Comparison of ENCODE assay signal across 10 mouse cellular contexts in the genomic region with DNA sequence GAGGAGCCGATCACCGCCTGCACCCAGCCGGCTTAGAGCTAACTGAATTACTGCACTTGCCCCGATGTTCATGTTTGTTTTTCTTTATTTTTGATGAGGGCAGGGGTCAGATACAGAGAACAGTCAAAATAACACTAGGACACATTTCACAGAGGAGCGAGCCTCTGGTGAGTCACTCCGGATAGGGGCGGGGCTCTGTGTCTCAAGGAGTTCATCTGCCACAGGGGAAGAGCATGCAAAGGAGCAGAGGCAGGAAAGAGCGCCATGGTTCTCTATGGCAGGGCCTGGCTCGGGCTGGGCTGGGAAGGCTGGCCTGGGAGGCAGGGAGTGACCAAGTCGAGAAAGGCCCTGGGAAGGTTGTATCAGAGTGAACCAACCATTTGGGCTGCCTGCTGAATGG.
DNase-seq lines count a peak whose midpoint lies in the region; ATAC-seq and TF ChIP-seq lines count a peak whose summit lies in the region.
"Had no signal": no experiment of that assay in that cellular context is flagged by ENCODE, and none has a peak within 500 bp of the region (broad histone marks: within the 10 kb centered on the region; RNA-seq: fewer than 3 reads in every experiment).

No protein-coding gene starts in this region.

- no peak overlapping the region for H3K9ac ChIP-seq in liver, embryonic 11.5 days (ENCODE audit: low read depth, low read length)
- H3K9ac ChIP-seq in intestine, embryonic 14.5 days (ENCODE audit: low read length): no peak overlapping the region
- H3K9ac ChIP-seq in stomach, embryonic 16.5 days (ENCODE audit: low read length): no peak overlapping the region
- no peak overlapping the region for H3K9ac ChIP-seq in hindbrain, postnatal 0 days (replicated peaks; ENCODE audit: low read length)
- H3K9ac ChIP-seq: midbrain, embryonic 15.5 days had no signal

- 0 out of 2 replicates have a peak, but pooled peaks cover 2% of the 10 kb centered on the region for H3K4me1 ChIP-seq in liver, embryonic 11.5 days (replicated peaks; ENCODE audit: control insufficient read depth, insufficient read depth, low read length)
- H3K4me1 ChIP-seq in intestine, embryonic 14.5 days (replicated peaks; ENCODE audit: control insufficient read depth, insufficient read depth, low read length): 0 out of 2 replicates have a peak, but pooled peaks cover 4% of the 10 kb centered on the region
- peaks cover 2% of the 10 kb centered on the region for H3K4me1 ChIP-seq in stomach, embryonic 16.5 days (ENCODE audit: control insufficient read depth, insufficient read depth, low read length)
- no peaks in the 10 kb centered on the region for H3K4me1 ChIP-seq in hindbrain, postnatal 0 days (ENCODE audit: insufficient read depth, low read length)
- H3K4me1 ChIP-seq: midbrain, embryonic 15.5 days had no signal

- no peaks in the 10 kb centered on the region for H3K36me3 ChIP-seq in liver, embryonic 11.5 days (ENCODE audit: control insufficient read depth, insufficient read depth, low read length)
- no peaks in the 10 kb centered on the region for H3K36me3 ChIP-seq in intestine, embryonic 14.5 days (ENCODE audit: control insufficient read depth, insufficient read depth, low read length)
- H3K36me3 ChIP-seq in stomach, embryonic 16.5 days (ENCODE audit: control insufficient read depth, insufficient read depth, low read length): no peaks in the 10 kb centered on the region
- H3K36me3 ChIP-seq in hindbrain, postnatal 0 days (ENCODE audit: insufficient read depth, low read length): no peaks in the 10 kb centered on the region
- H3K36me3 ChIP-seq: midbrain, embryonic 15.5 days had no signal

- no peak overlapping the region for H3K27ac ChIP-seq in liver, embryonic 11.5 days (ENCODE audit: low read depth, low read length)
- H3K27ac ChIP-seq in intestine, embryonic 14.5 days (ENCODE audit: low read depth): no peak overlapping the region
- H3K27ac ChIP-seq in stomach, embryonic 16.5 days (ENCODE audit: low read length): no peak overlapping the region
- no peak overlapping the region for H3K27ac ChIP-seq in hindbrain, postnatal 0 days
- H3K27ac ChIP-seq: midbrain, embryonic 15.5 days had no signal

- intact Hi-C loops in left cerebral cortex, postnatal 25 days (cut with DNase I): no loop called here

- WGBS in liver, embryonic 11.5 days: 68% methylated on average over 10 of the region's 10 CpGs
- 59% methylated on average over 10 of the region's 10 CpGs for WGBS in intestine, embryonic 14.5 days
- WGBS in large intestine, adult 2 months: 20% methylated on average over 10 of the region's 10 CpGs
- WGBS in stomach, embryonic 16.5 days: 63% methylated on average over 10 of the region's 10 CpGs
- WGBS in hindbrain, postnatal 0 days: 82% methylated on average over 10 of the region's 10 CpGs

- H3K4me3 ChIP-seq in liver, embryonic 11.5 days (ENCODE audit: low read depth, low read length): no peak overlapping the region
- H3K4me3 ChIP-seq in intestine, embryonic 14.5 days (ENCODE audit: low read depth, low read length): no peak overlapping the region
- H3K4me3 ChIP-seq in stomach, embryonic 16.5 days (replicated peaks; ENCODE audit: low read length): no peak overlapping the region
- no peak overlapping the region for H3K4me3 ChIP-seq in hindbrain, postnatal 0 days (ENCODE audit: low read length)
- H3K4me3 ChIP-seq: midbrain, embryonic 15.5 days had no signal

- H3K27me3 ChIP-seq in liver, embryonic 11.5 days (replicated peaks; ENCODE audit: control insufficient read depth, insufficient read depth, low read length): no peaks in the 10 kb centered on the region
- H3K27me3 ChIP-seq in intestine, embryonic 14.5 days (replicated peaks; ENCODE audit: control insufficient read depth, insufficient read depth, low read length): no peaks in the 10 kb centered on the region
- H3K27me3 ChIP-seq in stomach, embryonic 16.5 days (ENCODE audit: control insufficient read depth, insufficient read depth, low read length): no peaks in the 10 kb centered on the region
- no peaks in the 10 kb centered on the region for H3K27me3 ChIP-seq in hindbrain, postnatal 0 days (ENCODE audit: insufficient read depth, low read length)
- H3K27me3 ChIP-seq: midbrain, embryonic 15.5 days had no signal

- TF ChIP-seq CTCF in hindbrain, postnatal 0 days (IDR thresholded peaks at IDR 0.05; ENCODE audit: low read depth): no peak

- no peak overlapping the region for H3K4me2 ChIP-seq in liver, embryonic 11.5 days
- H3K4me2 ChIP-seq in intestine, embryonic 14.5 days (ENCODE audit: low read length): no peak overlapping the region
- H3K4me2 ChIP-seq in stomach, embryonic 16.5 days (ENCODE audit: low read depth, low read length): no peak overlapping the region
- no peak overlapping the region for H3K4me2 ChIP-seq in hindbrain, postnatal 0 days (ENCODE audit: low read depth, low read length)
- H3K4me2 ChIP-seq: midbrain, embryonic 15.5 days had no signal

- ATAC-seq in liver, embryonic 11.5 days (replicated peaks; ENCODE audit: low FRiP score): no peak
- ATAC-seq in intestine, embryonic 14.5 days (replicated peaks; ENCODE audit: low FRiP score, low TSS enrichment, low read depth): 0 out of 2 replicates have a peak, but pooled peaks have one; percentile 40
- peak; percentile 7; the same call in 1 of the 2 replicates for ATAC-seq in stomach, embryonic 16.5 days (ENCODE audit: insufficient read depth, low FRiP score)
- no peak for ATAC-seq in hindbrain, postnatal 0 days
- ATAC-seq: midbrain, embryonic 15.5 days had no signal

- H3K9me3 ChIP-seq in liver, embryonic 11.5 days (ENCODE audit: control insufficient read depth, low read length): no peaks in the 10 kb centered on the region
- H3K9me3 ChIP-seq in intestine, embryonic 14.5 days (ENCODE audit: control insufficient read depth, low read length): no peaks in the 10 kb centered on the region
- no peaks in the 10 kb centered on the region; the same call in 1 of the 2 replicates for H3K9me3 ChIP-seq in stomach, embryonic 16.5 days (replicated peaks; ENCODE audit: control insufficient read depth, low read length)
- H3K9me3 ChIP-seq in hindbrain, postnatal 0 days (ENCODE audit: low read length): no peaks in the 10 kb centered on the region
- H3K9me3 ChIP-seq: midbrain, embryonic 15.5 days had no signal

- peak; percentile 21 for DNase-seq in liver
- DNase-seq in liver, embryonic 11.5 days (ENCODE audit: low spot score): no peak
- no peak for DNase-seq in intestine, embryonic 14.5 days (ENCODE audit: low spot score)
- DNase-seq in large intestine, adult 2 months (ENCODE audit: low read depth, low spot score): peak; percentile 38
- DNase-seq in left cerebral cortex, postnatal 25 days (ENCODE audit: low spot score in 2 of 2): no peak
- DNase-seq in hindbrain, postnatal 0 days (ENCODE audit: low spot score): no peak
- DNase-seq in natural killer cell, adult 2 months (ENCODE audit: low spot score in 2 of 2): no peak
- DNase-seq: right cerebral cortex, adult 18-20 months had no signal

Comparison
In these comparisons a context has a peak if more than half of its experiments do, and no peak if none do; other contexts are left out.
1. DNase-seq: peak in liver (single experiment) and large intestine, adult 2 months (single experiment); none in liver, embryonic 11.5 days (single experiment), intestine, embryonic 14.5 days (single experiment), left cerebral cortex, postnatal 25 days (0 of 2), hindbrain, postnatal 0 days (single experiment) and natural killer cell, adult 2 months (0 of 2).
2. ATAC-seq: peak in intestine, embryonic 14.5 days (single experiment) and stomach, embryonic 16.5 days (single experiment); none in liver, embryonic 11.5 days (single experiment) and hindbrain, postnatal 0 days (single experiment).